Mouse (Mus musculus) cortical plate, adult 2 months (tissue): ENCODE measurements around the gene Psg26.

Experiments
- CTCF ChIP-seq: fragments of 200-500 bp; IDR thresholded peaks from 2 replicates; pipeline ENCODE4 v1.5.1; 2011; ENCODE audit warnings: mild to moderate bottlenecking, control low read depth, low read length; ENCODE audit not compliant: insufficient read depth; ENCODE audit errors: extremely low read depth
- POLR2A ChIP-seq: fragments of 200-500 bp; IDR thresholded peaks from 2 replicates; pipeline ENCODE4 v1.6.1; 2011; ENCODE audit warnings: mild to moderate bottlenecking, low read length, control low read depth; ENCODE audit not compliant: insufficient read depth; ENCODE audit errors: extremely low read depth

GRCm38 (mm10) chr7:18524668-18525067, 40.7 kb upstream of the Psg26 start:
- TF ChIP-seq POLR2A, result no peak
- TF ChIP-seq CTCF, result no peak
